Mouse (Mus musculus) olfactory bulb, adult 2 months (tissue): Measurements from ENCODE around the gene Adamts7.

Source experiments
- CTCF ChIP-seq: fragments of 200-500 bp; IDR thresholded peaks from 2 replicates; pipeline ENCODE4 v1.5.1; 2012; ENCODE audit warnings: low read depth, mild to moderate bottlenecking, low read length, moderate library complexity; ENCODE audit not compliant: insufficient read depth
- POLR2A ChIP-seq: fragments of 200-500 bp; IDR thresholded peaks from 2 replicates; pipeline ENCODE4 v1.6.1; 2012; ENCODE audit warnings: mild to moderate bottlenecking, low read depth, low read length, moderate library complexity; ENCODE audit not compliant: insufficient read depth

GRCm38 (mm10) chr9:90117234-90117633 lies 45.6 kb upstream of the Adamts7 start:
- TF ChIP-seq CTCF: no peak
- no peak for TF ChIP-seq POLR2A
